Mouse (Mus musculus) neural tube, embryonic 11.5 days (tissue): Measurements from ENCODE around the gene Afg1l. TPM values are rescaled to one million over a fixed set of nuclear protein-coding genes. Genes with fewer than 3 reads are reported as not detected.

Experiments
- ATAC-seq: fragments of 200-750 bp; cut with Nextera tagmentation; 2 replicates; pipeline ENCODE4 v1.8.0; 2017; ENCODE audit warnings: moderate number of reproducible peaks, mild to moderate bottlenecking, moderate TSS enrichment, moderate library complexity; ENCODE audit not compliant: insufficient read depth, low FRiP score, low TSS enrichment
- DNase-seq: peaks from one replicate; pipeline ENCODE4 v3.0.0-alpha.2; 2015; ENCODE audit warnings: low spot score
- H3K27ac ChIP-seq: fragments of 300-500 bp; sonication (generic); 2 replicates; pipeline ENCODE4 v1.5.1; 2014; ENCODE audit warnings: low read depth, mild to moderate bottlenecking, low read length
- H3K27me3 ChIP-seq: fragments of 300-500 bp; sonication (generic); 2 replicates; pipeline ENCODE4 v1.6.1; 2014; ENCODE audit warnings: mild to moderate bottlenecking, low read length, mixed read lengths; ENCODE audit not compliant: control insufficient read depth, insufficient read depth
- H3K36me3 ChIP-seq: fragments of 300-500 bp; sonication (generic); 2 replicates; pipeline ENCODE4 v1.6.1; 2014; ENCODE audit warnings: mild to moderate bottlenecking, low read length, moderate library complexity, mixed read lengths; ENCODE audit not compliant: control insufficient read depth, insufficient read depth
- H3K4me1 ChIP-seq: fragments of 300-500 bp; sonication (generic); 2 replicates; pipeline ENCODE4 v1.6.1; 2014; ENCODE audit warnings: low read length, mixed read lengths; ENCODE audit not compliant: control insufficient read depth, insufficient read depth
- H3K4me2 ChIP-seq: fragments of 300-500 bp; sonication (generic); 2 replicates; pipeline ENCODE4 v1.6.1; 2014; ENCODE audit warnings: low read depth, mild to moderate bottlenecking, moderate library complexity
- H3K4me3 ChIP-seq: fragments of 300-500 bp; sonication (generic); 2 replicates; pipeline ENCODE4 v1.5.1; 2014; ENCODE audit warnings: low read depth, low read length
- H3K9ac ChIP-seq: fragments of 300-500 bp; sonication (generic); 2 replicates; pipeline ENCODE4 v1.6.1; 2014; ENCODE audit warnings: mild to moderate bottlenecking, low read length
- H3K9me3 ChIP-seq: fragments of 300-500 bp; sonication (generic); 2 replicates; pipeline ENCODE4 v1.6.1; 2016; ENCODE audit warnings: low read length; ENCODE audit not compliant: control insufficient read depth
- WGBS: fragments of 180-500 bp; shearing (Covaris S2); extraction: QIAGEN DNeasy Blood & Tissue Kit; methylation state at CpG from one replicate; pipeline ENCODE4 v1.1.7; 2014; 5-methylcytosine and 5-hydroxymethylcytosine counted together
- polyA plus RNA-seq: library from polyadenylated mRNA; unstranded; fragments of >200 nt; fragmentation: Nextera tagmentation; extraction: Ambion mirVana; gene quantifications from 2 replicates; pipeline ENCODE4 v1.2.1, GENCODE M21; 2014

The Afg1l gene
- polyA plus RNA-seq, 1 experiment from 2014 or later: 5.5 TPM

DNA sequence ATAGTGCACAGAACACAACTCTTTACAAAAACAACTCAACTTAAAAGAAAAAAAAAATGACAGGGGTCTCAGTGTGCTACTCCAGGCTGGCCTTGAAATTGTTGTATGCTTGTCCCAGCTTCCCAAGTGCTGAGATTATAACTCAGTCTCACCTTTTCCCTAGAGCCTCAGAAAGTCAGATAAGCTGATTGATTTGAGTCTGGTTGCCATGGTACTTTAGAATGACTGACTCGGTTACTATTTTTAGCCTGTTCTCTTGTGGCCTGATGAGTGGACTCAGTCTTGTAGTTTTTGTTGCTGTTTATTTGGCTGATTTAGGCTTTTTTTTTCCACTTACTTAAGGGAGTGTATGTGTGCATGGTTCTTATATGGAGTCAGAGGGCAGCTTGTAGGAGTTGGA, 12.8 kb upstream of the Afg1l start:
- ATAC-seq (no peak), DNase-seq (no peak)
- no peak overlapping the region for H3K9ac ChIP-seq
- WGBS: 68% methylated on average over 1 of the region's 1 CpGs
- no peaks in the 10 kb centered on the region for H3K9me3 ChIP-seq
- no peak overlapping the region for H3K27ac ChIP-seq
- H3K4me2 ChIP-seq: no peak overlapping the region
- H3K27me3 ChIP-seq: no peaks in the 10 kb centered on the region
- H3K36me3 ChIP-seq: no peaks in the 10 kb centered on the region
- H3K4me3 ChIP-seq: no peak overlapping the region
- no peaks in the 10 kb centered on the region for H3K4me1 ChIP-seq

- 35% methylated on average over 8 of the region's 8 CpGs for WGBS
- H3K27me3 ChIP-seq: no peaks in the 10 kb centered on the region
- no peak overlapping the region for H3K4me3 ChIP-seq
- H3K4me1 ChIP-seq: no peaks in the 10 kb centered on the region; the same call in 1 of the 2 replicates
- ATAC-seq (no peak), DNase-seq (no peak)
- H3K9me3 ChIP-seq: no peaks in the 10 kb centered on the region
- H3K4me2 ChIP-seq: no peak overlapping the region
- H3K9ac ChIP-seq: no peak overlapping the region
- no peak overlapping the region for H3K27ac ChIP-seq
- H3K36me3 ChIP-seq: no peaks in the 10 kb centered on the region
Observed at GRCm38 (mm10) chr10:42488606-42489296, 10.4 kb upstream of the Afg1l start.

DNA sequence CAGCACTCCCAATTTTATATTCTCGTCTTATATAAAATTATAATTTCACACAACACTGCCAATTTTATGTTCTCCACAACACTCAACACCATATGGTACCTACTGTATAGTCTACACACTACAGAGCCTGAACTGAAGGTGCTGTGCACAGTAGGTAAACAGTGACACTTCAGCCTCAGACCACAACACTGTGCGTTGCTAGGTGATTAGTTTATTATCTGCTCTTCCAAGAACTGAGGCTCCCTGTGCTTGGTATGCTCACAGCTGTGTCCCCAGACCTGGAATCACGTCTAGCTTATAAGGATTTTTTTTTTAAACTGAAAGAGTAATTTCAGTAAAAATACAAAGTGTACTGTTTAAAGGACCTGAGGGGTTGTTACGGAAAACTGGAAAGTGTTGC, 2.4 kb upstream of the Afg1l start:
- Histone ChIP-seq H3K4me2 (no peak overlapping the region), H3K9me3 (no peaks in the 10 kb centered on the region), H3K9ac (no peak overlapping the region), H3K4me1 (0 out of 2 replicates have a peak, but pooled peaks cover 3% of the 10 kb centered on the region), H3K4me3 (no peak overlapping the region), H3K36me3 (no peaks in the 10 kb centered on the region), H3K27ac (no peak overlapping the region), H3K27me3 (no peaks in the 10 kb centered on the region)
- ATAC-seq: no peak
- DNase-seq: no peak
- 74% methylated on average over 4 of the region's 4 CpGs for WGBS

DNA sequence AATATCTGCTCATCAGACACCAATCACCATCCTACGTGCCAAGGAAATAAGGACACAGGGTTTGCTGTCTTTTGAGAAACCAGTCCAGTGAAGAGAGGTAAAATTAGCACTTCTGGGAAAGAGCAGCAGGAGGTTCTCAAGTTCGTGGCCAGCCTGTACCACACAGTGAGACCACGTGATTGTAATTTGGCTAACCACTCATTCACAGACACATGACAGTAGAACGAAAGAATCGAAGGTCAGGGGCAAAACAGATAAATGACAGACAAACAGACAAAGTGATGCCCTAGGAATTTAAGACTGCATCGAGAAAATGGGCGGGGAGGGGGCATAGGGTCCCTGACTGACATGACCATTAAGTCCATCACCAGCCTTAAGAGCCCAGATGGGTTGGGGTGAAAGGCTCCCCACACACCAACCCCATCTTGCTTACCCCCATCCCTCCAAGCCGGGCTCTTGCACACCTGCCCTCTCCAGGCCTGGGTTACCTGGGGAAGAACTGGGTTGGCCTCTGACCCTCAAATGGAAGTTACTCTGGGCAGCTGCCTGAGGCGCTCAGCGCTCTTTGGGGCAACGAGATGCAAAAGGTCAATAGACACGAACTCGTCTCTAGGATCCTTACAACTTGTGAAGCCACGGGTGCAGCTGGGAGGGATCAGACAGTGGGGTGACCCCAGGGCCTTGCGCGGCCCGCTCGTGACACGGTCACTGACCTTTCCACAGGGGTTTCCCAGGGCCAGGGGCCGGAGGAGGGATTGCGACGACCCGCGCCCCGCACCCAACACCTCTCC, 620 bp downstream of the Afg1l start:
- peak overlapping the region; percentile 82 for H3K27ac ChIP-seq
- ATAC-seq (peak; percentile 15; the same call in 1 of the 2 replicates), DNase-seq (no peak)
- no peaks in the 10 kb centered on the region for H3K27me3 ChIP-seq
- H3K9ac ChIP-seq: peak overlapping the region; percentile 86
- peak overlapping the region; percentile 70 for H3K4me3 ChIP-seq
- H3K4me1 ChIP-seq: 0 out of 2 replicates have a peak, but pooled peaks cover 3% of the 10 kb centered on the region
- peak overlapping the region; percentile 83 for H3K4me2 ChIP-seq
- no peaks in the 10 kb centered on the region for H3K36me3 ChIP-seq
- H3K9me3 ChIP-seq: no peaks in the 10 kb centered on the region
- 11% methylated on average over 25 of the region's 25 CpGs for WGBS

DNA sequence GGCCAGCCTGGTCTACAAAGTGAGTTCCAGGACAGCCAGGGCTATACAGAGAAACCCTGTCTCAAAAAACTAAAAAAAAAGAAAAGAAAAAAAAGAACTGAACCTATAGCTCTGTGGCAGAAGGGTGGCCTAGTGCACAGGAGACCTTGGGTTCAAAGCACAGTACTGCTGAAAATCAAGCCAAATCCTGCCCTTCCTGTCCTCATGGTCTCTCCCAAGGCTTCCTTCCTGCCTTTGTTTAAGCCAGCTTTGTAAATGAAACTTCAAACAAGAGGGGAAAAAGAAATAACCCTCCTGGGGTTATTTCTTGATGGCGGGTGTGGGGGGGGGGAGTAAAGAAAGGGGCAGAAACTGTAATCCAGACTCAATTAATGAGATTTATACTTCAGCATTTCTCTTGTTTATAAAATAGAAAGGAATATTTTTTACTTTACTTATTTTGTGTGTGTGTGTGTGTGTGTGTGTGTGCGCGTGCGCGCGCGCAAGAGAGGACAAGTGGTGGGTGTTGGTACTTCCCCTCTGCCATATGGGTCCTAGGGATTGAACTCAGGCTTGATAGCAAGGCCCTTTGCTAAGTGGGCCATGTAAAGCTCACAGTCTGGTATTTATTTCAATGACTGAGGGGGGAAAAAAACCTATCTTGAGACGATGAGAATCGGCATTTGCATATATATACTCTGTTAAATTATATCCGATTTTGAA, 1.4 kb downstream of the Afg1l start:
- WGBS: 95% methylated on average over 10 of the region's 10 CpGs

DNA sequence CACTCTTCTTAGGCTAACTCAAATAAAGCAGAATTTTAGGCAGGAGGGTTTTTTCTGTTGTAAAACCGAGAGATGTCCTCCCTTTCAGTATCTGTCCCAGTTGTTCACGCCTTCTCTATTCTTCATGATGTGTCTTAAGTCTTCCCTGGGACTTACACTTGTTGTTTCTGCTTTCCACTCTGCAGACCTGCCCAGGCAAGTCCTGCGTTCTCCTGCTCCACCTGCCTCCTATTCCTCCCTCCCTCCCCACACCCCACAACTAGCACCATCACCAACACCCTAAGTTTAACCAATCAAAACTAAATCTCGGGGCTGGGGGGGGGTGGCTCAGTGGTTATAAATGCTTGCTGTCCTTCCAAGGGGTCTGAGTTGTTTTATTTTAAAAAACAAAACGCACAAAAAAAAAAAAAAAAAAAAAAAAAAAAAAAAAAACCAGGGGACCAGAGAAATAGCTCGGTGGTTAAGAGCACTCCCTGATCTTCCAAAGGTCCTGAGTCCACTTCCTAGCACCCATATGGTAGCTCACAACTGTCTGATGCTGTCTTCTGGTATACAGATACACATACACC, 3.3 kb downstream of the Afg1l start:
- ATAC-seq: no peak
- no peaks in the 10 kb centered on the region for H3K27me3 ChIP-seq
- H3K4me1 ChIP-seq: 0 out of 2 replicates have a peak, but pooled peaks cover 3% of the 10 kb centered on the region
- WGBS: 85% methylated on average over 6 of the region's 6 CpGs
- H3K4me2 ChIP-seq: no peak overlapping the region
- DNase-seq: no peak
- no peak overlapping the region for H3K4me3 ChIP-seq
- no peak overlapping the region for H3K27ac ChIP-seq
- no peak overlapping the region for H3K9ac ChIP-seq
- no peaks in the 10 kb centered on the region for H3K36me3 ChIP-seq
- H3K9me3 ChIP-seq: no peaks in the 10 kb centered on the region

More for the DNA sequence above, 1.4 kb downstream of the Afg1l start:
- Histone ChIP-seq H3K36me3 (no peaks in the 10 kb centered on the region), H3K9ac (no peak overlapping the region), H3K27ac (no peak overlapping the region), H3K9me3 (no peaks in the 10 kb centered on the region), H3K4me2 (no peak overlapping the region), H3K27me3 (no peaks in the 10 kb centered on the region), H3K4me1 (0 out of 2 replicates have a peak, but pooled peaks cover 3% of the 10 kb centered on the region), H3K4me3 (no peak overlapping the region)
- ATAC-seq (no peak), DNase-seq (no peak)

GRCm38 (mm10) chr10:42464805-42465204, 13.6 kb downstream of the Afg1l start:
- no peak for DNase-seq
- 76% methylated on average over 14 of the region's 14 CpGs for WGBS

DNA sequence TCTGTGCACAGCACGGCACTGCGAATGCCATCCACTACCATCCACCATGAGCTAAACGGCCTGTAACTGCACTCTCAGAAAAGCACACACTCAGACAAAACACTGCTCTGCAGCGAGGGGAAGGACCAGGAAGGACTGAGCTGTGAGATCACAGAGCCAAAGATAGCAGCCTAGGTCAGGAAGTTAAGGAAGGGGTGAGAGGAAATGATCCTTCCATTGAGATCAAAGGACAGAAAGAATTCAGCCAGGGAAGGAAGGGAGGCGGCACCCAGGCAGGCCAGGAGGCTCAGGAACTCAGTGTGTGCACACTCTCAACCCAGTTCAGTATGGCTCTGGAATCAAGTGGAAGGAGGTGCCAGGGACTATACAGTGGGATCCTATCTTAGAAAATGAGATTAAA, 14.1 kb downstream of the Afg1l start:
- Histone ChIP-seq H3K9me3 (no peaks in the 10 kb centered on the region), H3K36me3 (no peaks in the 10 kb centered on the region), H3K4me2 (no peak overlapping the region), H3K9ac (no peak overlapping the region), H3K27me3 (no peaks in the 10 kb centered on the region), H3K4me1 (no peaks in the 10 kb centered on the region), H3K4me3 (no peak overlapping the region), H3K27ac (no peak overlapping the region)
- ATAC-seq (no peak), DNase-seq (no peak)
- WGBS: 31% methylated on average over 5 of the region's 5 CpGs

More at GRCm38 (mm10) chr10:42464805-42465204, 13.6 kb downstream of the Afg1l start:
- Histone ChIP-seq H3K4me1 (no peaks in the 10 kb centered on the region), H3K9ac (no peak overlapping the region), H3K4me3 (no peak overlapping the region), H3K36me3 (no peaks in the 10 kb centered on the region), H3K27me3 (no peaks in the 10 kb centered on the region), H3K4me2 (no peak overlapping the region), H3K9me3 (no peaks in the 10 kb centered on the region), H3K27ac (no peak overlapping the region)
- no peak for ATAC-seq
